Mouse (Mus musculus): ENCODE results near the gene Ank3.

The Ank3 gene

GRCm38 (mm10) chr10:69716907-69717306, 318.3 kb downstream of the Ank3 start:
- DNase-seq (ENCODE audit: low spot score in 2 of 2) = no peak

DNA sequence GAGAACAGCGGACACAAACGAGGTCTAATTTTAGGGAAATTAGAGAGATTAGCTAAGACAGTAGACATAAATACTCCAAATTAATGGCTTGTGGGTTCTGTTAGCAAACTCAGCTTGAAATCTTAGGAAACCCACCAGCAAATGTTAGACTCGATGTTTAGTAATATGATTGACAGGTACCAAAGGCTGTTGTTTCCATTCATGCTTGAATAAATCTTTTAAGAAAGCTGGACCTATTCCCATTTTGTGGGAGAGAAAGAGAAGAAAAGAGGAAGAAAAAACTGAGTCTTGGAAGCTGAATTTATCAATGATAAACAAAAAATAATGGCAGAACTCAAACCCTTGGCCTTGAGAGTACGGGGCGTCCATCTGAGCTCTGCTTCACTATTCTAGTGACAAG, 320.8 kb downstream of the Ank3 start:
- no peak for DNase-seq (ENCODE audit: low spot score in 2 of 2)

GRCm38 (mm10) chr10:69719901-69720415, 321.4 kb downstream of the Ank3 start:
- no peak for DNase-seq (ENCODE audit: low spot score in 2 of 2)

DNA sequence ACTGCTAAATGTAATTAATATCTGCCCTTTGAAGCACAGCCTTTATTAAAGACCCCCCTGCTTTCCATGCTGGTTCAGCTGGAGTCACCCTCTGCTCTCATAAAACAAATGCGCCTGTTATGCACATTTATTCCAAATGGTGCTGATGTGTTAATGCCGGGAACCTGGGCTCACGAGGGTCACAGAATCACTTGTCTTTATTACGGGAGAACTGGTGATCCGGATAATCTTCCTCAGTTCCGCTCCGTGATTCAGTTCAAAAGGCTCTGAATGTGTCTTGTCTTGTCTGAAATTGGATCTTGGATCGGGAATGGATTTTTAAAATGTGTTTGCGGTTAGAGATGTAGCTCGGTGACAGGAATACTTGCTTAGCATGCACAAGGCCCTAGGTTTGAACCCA, 321.9 kb downstream of the Ank3 start:
- no peak for DNase-seq (ENCODE audit: low spot score in 2 of 2)

DNA sequence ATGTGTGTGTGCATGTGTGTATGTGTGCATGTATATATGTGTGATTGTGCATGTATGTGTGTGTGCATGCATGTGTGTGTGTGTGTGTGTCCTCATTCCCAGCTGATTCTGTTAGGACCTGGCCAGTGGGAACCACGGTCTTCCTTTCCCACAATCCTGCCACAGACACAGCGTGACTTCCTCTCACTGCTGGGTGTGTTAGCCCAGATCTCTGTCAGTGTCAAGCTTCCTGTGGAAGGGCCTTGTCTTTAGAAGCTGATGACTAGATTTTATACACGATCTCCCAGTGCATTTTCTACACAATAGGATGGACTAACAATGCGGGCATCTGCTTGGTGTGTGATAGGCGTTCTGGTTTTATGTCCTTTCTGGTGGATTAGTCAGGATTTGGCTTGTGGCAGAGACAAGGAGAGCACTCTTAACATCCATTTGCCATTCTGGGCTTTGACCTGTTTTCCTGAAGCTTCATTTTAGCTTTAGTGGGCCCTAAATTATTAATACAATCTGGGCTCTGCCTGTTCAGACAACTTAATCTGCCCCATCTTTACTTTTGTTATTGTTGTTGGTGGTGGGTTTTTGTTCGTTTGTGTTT, 322.4 kb downstream of the Ank3 start:
- DNase-seq (ENCODE audit: low spot score in 2 of 2) = no peak

DNA sequence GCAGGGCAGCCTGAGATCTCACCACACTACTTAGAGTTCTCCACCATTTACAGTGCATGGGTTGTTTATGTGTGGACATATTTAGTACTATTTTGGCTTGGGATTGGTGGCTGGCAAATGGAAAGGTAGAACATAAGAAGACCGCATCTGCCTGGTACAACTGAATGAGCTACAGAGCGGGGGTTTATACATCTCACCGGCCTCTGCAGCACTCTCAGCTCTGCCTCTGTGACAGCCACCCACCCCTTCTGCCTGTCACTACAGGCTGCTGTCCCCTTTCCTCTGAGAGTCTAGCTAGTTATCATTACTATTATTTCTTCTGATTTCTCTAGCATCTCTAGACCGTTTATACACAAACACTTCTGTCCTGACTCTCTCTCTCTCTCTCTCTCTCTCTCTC, 325.6 kb downstream of the Ank3 start:
- DNase-seq (ENCODE audit: low spot score in 2 of 2) = no peak

- no peak for DNase-seq (ENCODE audit: low spot score in 2 of 2)
Measured at GRCm38 (mm10) chr10:69725078-69725477, 326.5 kb downstream of the Ank3 start.

DNA sequence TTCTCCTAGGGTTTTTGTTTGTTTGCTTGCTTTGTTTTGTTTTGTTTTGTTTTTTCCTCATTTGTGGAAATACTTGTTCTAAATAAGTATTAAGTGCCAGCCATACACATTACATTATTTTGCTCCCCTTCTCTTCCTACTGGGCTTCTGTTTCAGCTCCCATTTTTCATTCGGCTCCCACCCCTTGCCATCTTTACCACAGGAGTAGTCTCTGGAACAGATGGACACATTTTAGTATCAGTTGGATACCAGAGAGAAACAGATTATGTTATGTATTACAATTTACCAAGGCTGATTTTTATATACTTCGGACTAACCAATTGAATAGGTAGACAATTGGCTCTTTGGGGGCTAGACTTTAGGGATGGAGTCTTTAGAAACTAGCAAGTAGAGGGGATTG, 327.7 kb downstream of the Ank3 start:
- no peak for DNase-seq (ENCODE audit: low spot score in 2 of 2)

DNA sequence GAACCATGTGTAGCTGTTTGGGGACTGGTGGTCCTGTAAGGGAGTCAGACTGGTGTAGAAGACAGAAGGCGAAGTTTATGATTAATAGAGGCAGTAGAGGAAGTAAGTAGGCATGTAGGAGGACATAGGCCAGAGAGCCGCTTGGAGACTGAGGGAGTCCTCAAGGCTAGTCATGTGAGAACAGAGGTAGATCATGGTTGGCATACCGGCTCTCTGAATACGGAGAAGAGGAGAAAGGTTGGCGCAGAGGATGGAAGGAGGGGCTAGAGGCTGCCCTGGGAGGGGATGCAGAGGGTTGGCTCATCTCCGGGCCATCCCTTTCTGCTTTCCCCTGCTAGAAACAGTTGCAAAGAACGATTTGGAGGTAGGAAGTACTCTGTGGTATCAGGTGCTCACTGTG, 328.2 kb downstream of the Ank3 start:
- DNase-seq (ENCODE audit: low spot score in 2 of 2) = no peak

GRCm38 (mm10) chr10:69728876-69729275, 330.3 kb downstream of the Ank3 start:
- DNase-seq (ENCODE audit: low spot score in 2 of 2) = no peak

- DNase-seq (ENCODE audit: low spot score in 2 of 2) = no peak
Measured at GRCm38 (mm10) chr10:69730351-69730871, 331.8 kb downstream of the Ank3 start.

- no peak for DNase-seq (ENCODE audit: low spot score in 2 of 2)
Measured at GRCm38 (mm10) chr10:69731341-69731740, 332.8 kb downstream of the Ank3 start.

DNA sequence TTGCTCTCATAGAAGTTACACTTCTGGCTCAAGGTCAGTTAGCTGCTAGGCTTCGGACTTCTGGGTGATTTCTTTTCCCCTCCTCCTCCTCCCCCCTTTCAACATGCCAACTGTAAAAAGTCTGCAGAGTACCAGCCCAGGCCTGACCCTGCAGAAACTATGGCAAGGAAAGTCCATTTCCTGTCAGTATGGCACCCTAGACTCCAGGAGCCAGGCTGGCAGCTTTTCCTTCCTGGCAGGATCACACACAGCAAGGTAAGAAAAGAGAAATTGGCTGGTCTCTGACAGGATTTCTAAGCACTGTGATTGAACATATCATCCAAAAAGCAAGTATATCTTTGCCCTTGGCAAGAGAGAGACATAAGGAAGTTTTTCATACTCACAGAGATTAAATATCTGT, 333.3 kb downstream of the Ank3 start:
- DNase-seq (ENCODE audit: low spot score in 2 of 2) = no peak

DNA sequence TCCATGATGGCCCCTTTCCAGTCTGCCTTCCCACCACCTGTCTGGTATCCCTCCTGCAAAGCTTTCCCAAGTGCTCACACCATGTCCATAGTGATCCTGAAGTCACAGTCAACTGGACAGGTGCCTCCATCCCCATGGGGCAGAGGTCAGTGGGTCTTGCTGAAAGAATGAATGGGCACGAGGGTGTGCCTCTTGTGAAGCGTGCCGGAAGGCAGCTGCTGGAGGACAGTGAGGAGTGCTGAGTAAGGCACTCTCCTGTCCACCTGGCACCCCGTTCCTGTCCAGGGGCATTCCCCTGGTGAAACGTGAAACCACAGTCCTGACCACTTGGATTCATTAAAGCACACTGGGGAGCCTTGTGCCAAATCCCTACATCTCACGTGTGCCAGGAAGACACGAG, 337.7 kb downstream of the Ank3 start:
- DNase-seq (ENCODE audit: low spot score in 2 of 2) = no peak

DNA sequence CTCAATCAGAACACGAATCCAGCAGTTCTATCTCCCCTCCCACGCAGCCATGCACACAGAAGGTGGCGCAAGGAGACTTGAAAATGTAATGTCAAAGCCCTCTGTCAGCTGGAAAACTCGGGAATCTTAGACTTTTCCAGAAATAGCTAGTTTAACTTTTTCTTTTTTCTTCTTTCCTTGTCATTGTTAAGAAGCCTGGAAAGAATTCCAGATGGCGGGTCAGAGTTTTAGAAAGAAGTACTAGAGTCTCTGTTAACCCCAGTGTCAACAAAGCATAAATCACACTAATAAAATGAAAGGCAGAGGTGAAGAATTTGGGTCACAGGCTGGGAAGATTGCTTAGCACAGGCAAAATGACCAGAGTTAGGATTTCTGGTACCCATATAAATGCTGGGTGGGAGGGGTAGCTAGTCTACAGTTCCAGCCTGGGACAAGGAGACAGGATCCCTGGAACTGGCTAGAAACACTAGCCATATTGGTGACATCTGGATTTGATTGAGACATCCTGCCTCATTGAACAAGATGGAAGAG, 340.2 kb downstream of the Ank3 start:
- no peak for DNase-seq (ENCODE audit: low spot score in 2 of 2)

DNA sequence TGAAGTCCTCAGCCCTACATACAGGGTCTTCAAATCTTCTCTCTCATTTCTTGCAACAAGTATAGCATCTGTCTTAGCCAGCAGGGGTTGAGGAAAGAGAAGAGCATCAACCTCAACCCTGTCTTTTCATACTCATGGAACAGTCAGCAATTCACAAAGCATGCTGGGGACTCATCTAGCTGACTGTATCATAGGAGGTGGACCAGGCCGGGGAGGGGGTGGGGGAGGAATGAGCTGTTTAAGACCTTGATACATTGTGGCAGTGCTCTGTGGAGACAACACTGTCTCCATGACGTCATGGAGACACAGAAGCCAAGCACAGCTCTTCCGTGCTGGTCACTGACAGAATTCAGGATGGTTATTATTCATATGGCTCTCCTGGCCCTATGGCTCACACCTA, 344.0 kb downstream of the Ank3 start:
- no peak for DNase-seq (ENCODE audit: low spot score in 2 of 2)

DNA sequence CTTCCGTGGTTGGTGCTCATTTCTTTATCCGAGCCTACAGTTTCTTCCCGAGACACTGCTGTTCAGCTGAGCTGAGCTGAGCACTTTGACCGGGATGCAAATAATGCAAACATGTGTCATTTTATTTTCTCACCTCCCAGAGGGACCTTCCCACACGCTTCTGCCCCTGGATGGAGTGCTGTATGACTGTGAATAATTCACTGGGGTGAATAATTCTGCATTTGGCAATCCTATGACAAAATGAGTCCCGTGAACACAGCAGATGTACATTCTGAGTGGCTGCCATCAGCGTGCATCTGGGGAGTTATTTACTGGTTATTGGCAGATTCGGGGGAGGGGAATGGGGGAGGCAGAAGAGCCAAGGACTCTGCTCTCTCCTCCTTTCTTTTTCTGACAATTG, 345.6 kb downstream of the Ank3 start:
- no peak for DNase-seq (ENCODE audit: low spot score in 2 of 2)

- DNase-seq (ENCODE audit: low spot score in 2 of 2) = no peak
Measured at GRCm38 (mm10) chr10:69744871-69745270, 346.3 kb downstream of the Ank3 start.

DNA sequence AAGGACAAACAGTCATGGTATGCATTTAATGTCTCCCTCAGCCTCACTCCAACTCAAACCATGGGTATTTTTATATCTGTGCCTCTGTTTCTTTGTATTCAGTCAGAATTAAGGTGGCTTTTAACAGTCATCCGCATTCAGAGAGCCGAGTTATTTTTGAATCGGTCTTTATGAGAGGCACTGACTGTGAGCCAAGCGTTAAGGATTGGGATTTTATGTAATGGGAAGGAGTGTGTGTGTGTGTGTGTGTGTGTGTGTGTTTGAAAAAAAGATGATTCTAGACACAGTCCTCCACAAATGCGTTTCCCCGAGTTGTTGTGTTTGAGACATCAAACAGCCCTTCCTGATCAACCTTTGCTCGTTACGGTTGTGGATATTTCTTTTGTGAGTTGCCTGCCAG, 347.7 kb downstream of the Ank3 start:
- DNase-seq (ENCODE audit: low spot score in 2 of 2) = no peak

- no peak for DNase-seq (ENCODE audit: low spot score in 2 of 2)
Measured at GRCm38 (mm10) chr10:69746730-69747129, 348.2 kb downstream of the Ank3 start.

- no peak for DNase-seq (ENCODE audit: low spot score in 2 of 2)
Measured at GRCm38 (mm10) chr10:69751416-69751815, 352.8 kb downstream of the Ank3 start.

GRCm38 (mm10) chr10:69753464-69753863, 354.9 kb downstream of the Ank3 start:
- DNase-seq (ENCODE audit: low spot score in 2 of 2) = no peak

- DNase-seq (ENCODE audit: low spot score in 2 of 2) = no peak
Measured at GRCm38 (mm10) chr10:69756956-69757672, 358.5 kb downstream of the Ank3 start.

Data from spleen, postnatal 36 days (tissue).